Mouse (Mus musculus) midbrain, embryonic 15.5 days (tissue): ENCODE measurements around the gene Gm20388. TPM values are rescaled to one million over a fixed set of nuclear protein-coding genes. Genes with fewer than 3 reads are reported as not detected.

ENCODE experiments used
- ATAC-seq: fragments of 200-750 bp; cut with Nextera tagmentation; replicated peaks from 2 replicates; pipeline ENCODE4 v1.8.0; 2017; ENCODE audit warnings: moderate TSS enrichment
- H3K27ac ChIP-seq: fragments of 300-500 bp; sonication (generic); 2 replicates; pipeline ENCODE4 v1.5.1; 2015; ENCODE audit warnings: mild to moderate bottlenecking, inconsistent platforms
- H3K27me3 ChIP-seq: fragments of 300-500 bp; sonication (generic); replicated peaks from 2 replicates; pipeline ENCODE4 v1.6.1; 2015; ENCODE audit warnings: inconsistent platforms
- H3K36me3 ChIP-seq: fragments of 300-500 bp; sonication (generic); replicated peaks from 2 replicates; pipeline ENCODE4 v1.6.1; 2015; ENCODE audit warnings: inconsistent platforms
- H3K4me1 ChIP-seq: fragments of 300-500 bp; sonication (generic); 2 replicates; pipeline ENCODE4 v1.6.1; 2015; ENCODE audit warnings: inconsistent platforms
- H3K4me2 ChIP-seq: fragments of 300-500 bp; sonication (generic); 2 replicates; pipeline ENCODE4 v1.6.1; 2015; ENCODE audit warnings: inconsistent platforms, mild to moderate bottlenecking, moderate library complexity
- H3K4me3 ChIP-seq: fragments of 300-500 bp; sonication (generic); 2 replicates; pipeline ENCODE4 v1.5.1; 2015; ENCODE audit warnings: mild to moderate bottlenecking, inconsistent platforms
- H3K9ac ChIP-seq: fragments of 300-500 bp; sonication (generic); 2 replicates; pipeline ENCODE4 v1.6.1; 2015; ENCODE audit warnings: mild to moderate bottlenecking, inconsistent platforms
- H3K9me3 ChIP-seq: fragments of 300-500 bp; sonication (generic); 2 replicates; pipeline ENCODE4 v1.6.1; 2016; ENCODE audit warnings: inconsistent platforms
- WGBS: fragments of 180-500 bp; shearing (Covaris S2); methylation state at CpG from one replicate; pipeline ENCODE4 v1.1.7; 2015; ENCODE audit warnings: mixed read lengths; 5-methylcytosine and 5-hydroxymethylcytosine counted together
- polyA plus RNA-seq: library from polyadenylated mRNA; unstranded; fragments of >200 nt; fragmentation: Nextera tagmentation; extraction: Ambion mirVana; gene quantifications from 2 replicates; pipeline ENCODE4 v1.2.1, GENCODE M21; 2015

Gene Gm20388
- polyA plus RNA-seq, 1 experiment from 2014 or later, result 5.6 TPM

DNA sequence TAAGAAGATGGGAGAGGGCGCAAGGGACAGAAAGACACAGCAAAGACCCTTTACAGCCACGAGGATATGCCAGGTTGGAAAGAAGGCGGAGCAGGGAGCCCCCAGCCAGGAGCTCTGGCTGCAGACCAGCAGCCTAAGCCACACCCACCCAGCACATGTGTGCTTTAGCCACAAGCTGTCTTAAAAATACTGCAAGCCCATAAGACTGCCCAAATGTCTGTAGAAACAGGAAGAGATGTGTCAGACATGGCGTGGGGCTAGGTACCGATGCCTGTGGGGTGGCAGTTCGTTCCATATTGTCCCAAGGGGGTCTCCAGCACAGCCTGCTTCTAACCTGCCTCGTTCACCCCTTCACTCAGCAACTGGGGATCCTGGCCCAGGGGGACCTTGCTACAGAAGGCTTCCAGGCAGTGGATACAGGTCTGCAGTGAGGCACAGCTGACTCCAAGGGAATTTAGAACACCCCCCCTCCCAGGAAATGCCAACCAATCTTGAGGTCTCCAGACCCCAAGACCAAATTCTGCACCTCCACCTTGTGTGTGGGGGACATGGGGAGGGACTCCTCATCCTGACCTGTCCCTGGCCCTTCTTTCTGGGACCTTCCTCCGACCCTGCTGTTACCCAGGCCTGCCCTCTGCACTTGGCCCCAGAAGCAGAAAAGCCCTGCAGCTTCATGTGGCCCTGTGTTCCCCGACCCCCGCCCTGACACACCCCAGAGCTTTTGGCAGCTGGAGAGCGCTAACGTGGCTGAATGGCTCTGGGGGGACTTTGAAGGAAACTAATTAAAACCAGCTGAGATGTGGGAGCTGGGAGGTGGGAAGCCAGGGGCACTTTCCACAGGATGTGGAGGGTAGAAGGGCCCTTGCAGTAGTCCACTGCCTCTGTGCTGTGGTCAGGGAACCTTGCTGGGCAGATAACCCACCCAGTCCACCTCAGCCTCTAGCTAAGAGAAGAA, 2335.9 kb downstream of the Gm20388 start:
- H3K9ac ChIP-seq, result no peak overlapping the region
- ATAC-seq, result no peak
- no peak overlapping the region for H3K4me3 ChIP-seq
- no peaks in the 10 kb centered on the region for H3K4me1 ChIP-seq
- no peaks in the 10 kb centered on the region for H3K9me3 ChIP-seq
- H3K27me3 ChIP-seq, result no peaks in the 10 kb centered on the region
- H3K27ac ChIP-seq, result no peak overlapping the region
- no peaks in the 10 kb centered on the region for H3K36me3 ChIP-seq
- H3K4me2 ChIP-seq, result no peak overlapping the region
- 49% methylated on average over 12 of the region's 12 CpGs for WGBS

DNA sequence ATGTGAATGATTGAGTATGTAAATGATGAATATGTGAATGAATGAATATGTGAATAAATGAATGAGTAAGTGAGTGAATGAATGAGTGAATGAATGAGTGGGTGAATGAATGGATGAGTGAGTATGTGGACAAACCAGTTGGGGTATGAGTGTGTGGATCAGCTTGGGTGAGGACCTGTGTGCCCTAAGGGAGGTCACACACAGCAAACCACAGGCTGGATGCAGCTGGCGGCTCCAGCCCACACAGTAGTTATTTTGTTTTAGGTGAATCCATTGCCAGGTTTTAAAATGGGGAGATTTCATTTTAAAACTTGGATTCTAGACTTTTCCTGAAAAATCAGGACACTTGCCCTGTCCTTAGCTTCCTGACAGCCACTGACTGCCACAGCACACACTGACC, 2341.1 kb downstream of the Gm20388 start:
- no peak for ATAC-seq
- no peak overlapping the region for H3K4me3 ChIP-seq
- no peaks in the 10 kb centered on the region for H3K4me1 ChIP-seq
- H3K27me3 ChIP-seq, result no peaks in the 10 kb centered on the region
- no peak overlapping the region for H3K27ac ChIP-seq
- no peak overlapping the region for H3K4me2 ChIP-seq
- H3K9ac ChIP-seq, result no peak overlapping the region
- no peaks in the 10 kb centered on the region for H3K36me3 ChIP-seq
- 100% methylated on average over 1 of the region's 1 CpGs for WGBS
- no peaks in the 10 kb centered on the region for H3K9me3 ChIP-seq

DNA sequence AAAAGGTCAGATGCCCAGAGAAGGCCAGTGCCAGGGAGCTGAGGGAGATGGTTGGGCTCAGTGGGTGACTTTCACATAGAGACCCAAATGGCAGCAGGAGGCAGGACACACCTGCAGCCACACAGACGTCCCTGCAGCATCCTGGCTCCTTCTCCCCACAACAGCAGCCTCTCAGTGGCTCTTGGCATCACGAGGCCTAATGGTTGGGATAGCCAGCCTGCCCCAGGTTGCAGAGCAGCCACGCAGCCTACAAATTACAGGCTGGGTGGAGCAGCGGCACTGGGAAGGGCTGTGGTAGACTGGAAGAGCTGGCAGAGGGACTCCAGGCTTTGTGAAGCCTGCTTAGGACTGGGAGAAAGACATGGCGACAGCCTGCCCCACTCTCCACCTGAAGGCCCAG, 2341.7 kb downstream of the Gm20388 start:
- Histone ChIP-seq H3K27ac (no peak overlapping the region), H3K4me2 (no peak overlapping the region), H3K9me3 (no peaks in the 10 kb centered on the region), H3K27me3 (no peaks in the 10 kb centered on the region), H3K4me3 (no peak overlapping the region), H3K9ac (no peak overlapping the region), H3K36me3 (no peaks in the 10 kb centered on the region), H3K4me1 (no peaks in the 10 kb centered on the region)
- 64% methylated on average over 5 of the region's 5 CpGs for WGBS
- ATAC-seq, result no peak

DNA sequence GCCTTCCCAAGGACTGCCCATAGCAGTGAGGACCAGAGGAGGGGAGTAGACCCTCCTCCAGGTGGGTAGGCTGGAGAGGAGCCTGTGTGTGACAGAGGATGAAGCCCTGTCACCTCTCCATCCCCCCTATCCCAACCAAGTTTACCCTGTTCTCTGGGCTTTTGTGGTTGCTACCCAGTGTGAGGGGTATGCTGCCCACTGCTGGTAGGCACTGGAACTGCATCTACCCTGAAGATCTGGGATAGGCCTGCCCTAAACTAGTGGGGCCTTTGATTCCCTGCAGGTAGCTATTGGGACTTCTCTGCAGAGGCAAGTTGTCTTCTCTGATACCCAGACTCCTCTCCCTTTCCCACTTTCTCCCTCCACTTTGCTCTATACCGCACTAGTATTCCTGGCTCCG, 2348.7 kb downstream of the Gm20388 start:
- Histone ChIP-seq H3K27ac (no peak overlapping the region), H3K4me2 (no peak overlapping the region), H3K27me3 (no peaks in the 10 kb centered on the region), H3K9me3 (no peaks in the 10 kb centered on the region), H3K4me1 (0 out of 2 replicates have a peak, but pooled peaks cover 1% of the 10 kb centered on the region), H3K36me3 (no peaks in the 10 kb centered on the region), H3K4me3 (no peak overlapping the region), H3K9ac (no peak overlapping the region)
- no peak for ATAC-seq
- 44% methylated on average over 2 of the region's 2 CpGs for WGBS

DNA sequence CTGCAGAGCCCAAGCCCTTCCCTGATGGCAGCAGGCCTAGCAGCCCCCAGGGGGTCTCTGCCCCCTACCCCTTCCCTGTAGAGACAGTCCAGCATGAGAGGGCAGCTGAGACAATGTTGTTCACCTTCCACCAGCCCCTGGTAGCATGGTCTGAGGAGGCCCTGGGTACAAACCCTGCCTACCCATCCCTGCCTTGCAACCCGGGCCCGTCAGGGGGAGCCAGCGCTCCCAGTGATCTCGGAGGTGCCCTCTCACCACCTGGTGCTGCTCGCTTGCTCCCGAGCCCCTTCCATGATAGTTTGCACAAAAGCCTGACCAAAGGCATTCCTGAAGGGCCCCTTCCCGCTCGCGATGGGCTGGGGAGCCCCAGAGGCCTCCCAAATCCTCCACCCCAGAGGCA, 2350.1 kb downstream of the Gm20388 start:
- no peaks in the 10 kb centered on the region for H3K36me3 ChIP-seq
- no peak overlapping the region for H3K4me3 ChIP-seq
- no peaks in the 10 kb centered on the region for H3K9me3 ChIP-seq
- 40% methylated on average over 9 of the region's 9 CpGs for WGBS
- H3K4me2 ChIP-seq, result no peak overlapping the region
- H3K27ac ChIP-seq, result no peak overlapping the region
- no peak for ATAC-seq
- 0 out of 2 replicates have a peak, but pooled peaks cover 3% of the 10 kb centered on the region for H3K4me1 ChIP-seq
- no peaks in the 10 kb centered on the region for H3K27me3 ChIP-seq
- no peak overlapping the region for H3K9ac ChIP-seq

DNA sequence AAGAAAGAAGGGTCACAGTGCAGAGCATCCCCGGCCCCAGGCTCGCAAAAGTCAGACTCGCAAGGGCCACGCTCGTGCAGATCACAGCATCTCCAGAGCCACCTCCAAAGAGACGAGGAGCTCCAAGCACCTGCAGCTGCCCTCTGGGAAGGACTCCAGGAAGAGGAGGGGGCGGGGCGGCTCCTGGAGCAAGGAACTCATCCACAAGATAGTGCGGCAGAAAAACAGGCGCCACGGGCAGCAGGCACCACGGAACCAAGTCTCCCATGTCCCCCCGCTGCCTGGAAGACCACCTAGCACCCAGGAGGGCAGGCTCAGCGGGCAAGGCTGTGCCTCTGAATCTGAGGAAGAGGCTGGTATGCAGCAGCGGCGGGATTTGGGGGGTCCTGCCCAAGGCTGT, 2352.2 kb downstream of the Gm20388 start:
- H3K9ac ChIP-seq, result no peak overlapping the region
- no peaks in the 10 kb centered on the region for H3K27me3 ChIP-seq
- H3K4me1 ChIP-seq, result 0 out of 2 replicates have a peak, but pooled peaks cover 6% of the 10 kb centered on the region
- no peak overlapping the region for H3K27ac ChIP-seq
- H3K4me3 ChIP-seq, result no peak overlapping the region
- no peaks in the 10 kb centered on the region for H3K36me3 ChIP-seq
- no peaks in the 10 kb centered on the region for H3K9me3 ChIP-seq
- WGBS, result 68% methylated on average over 16 of the region's 16 CpGs
- ATAC-seq, result no peak
- H3K4me2 ChIP-seq, result no peak overlapping the region

DNA sequence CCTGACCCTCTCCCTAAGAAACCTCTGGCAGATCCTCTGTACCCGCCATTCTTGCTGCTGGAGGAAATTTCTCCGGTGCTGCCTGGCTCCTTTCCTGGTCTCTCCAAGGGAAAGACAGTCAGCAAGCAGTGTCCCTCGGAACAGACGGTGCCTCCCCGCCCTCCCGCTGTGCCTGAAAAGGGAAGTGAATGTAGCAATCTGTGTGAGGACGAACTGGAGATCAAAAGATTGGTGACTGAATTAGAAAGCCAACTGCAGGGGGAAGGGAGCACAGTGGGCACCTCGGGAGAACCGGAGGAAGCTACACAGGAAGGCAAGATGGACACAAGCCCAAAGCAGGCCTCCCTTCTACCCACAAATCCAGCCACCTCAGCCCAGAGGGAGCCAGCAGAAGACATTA, 2353.6 kb downstream of the Gm20388 start:
- no peak for ATAC-seq
- Histone ChIP-seq H3K36me3 (no peaks in the 10 kb centered on the region), H3K9me3 (no peaks in the 10 kb centered on the region), H3K4me1 (peaks cover 13% of the 10 kb centered on the region), H3K27ac (no peak overlapping the region), H3K4me2 (no peak overlapping the region), H3K9ac (no peak overlapping the region), H3K4me3 (no peak overlapping the region), H3K27me3 (no peaks in the 10 kb centered on the region)
- WGBS, result 27% methylated on average over 9 of the region's 9 CpGs

DNA sequence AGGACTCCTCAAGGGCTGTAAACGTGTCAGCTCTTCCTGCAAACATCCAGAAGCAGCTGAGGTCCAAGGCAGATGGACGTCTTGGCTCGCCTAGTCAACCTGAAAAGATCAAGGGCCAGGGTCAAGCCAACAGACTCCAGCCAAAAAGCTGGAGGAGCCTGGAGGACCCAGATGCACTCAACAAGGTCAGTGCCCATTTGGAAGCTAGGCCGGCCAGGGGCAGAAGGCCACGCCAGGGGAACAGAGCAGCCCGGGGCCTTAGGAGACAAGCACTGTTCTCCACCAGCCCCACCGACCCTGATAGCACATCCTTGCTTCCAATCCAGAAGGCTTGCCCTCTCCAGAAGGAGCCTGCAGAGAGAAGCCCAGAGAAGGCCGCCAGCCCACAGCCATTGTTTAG, 2354.9 kb downstream of the Gm20388 start:
- Histone ChIP-seq H3K36me3 (no peaks in the 10 kb centered on the region), H3K27ac (no peak overlapping the region), H3K9ac (no peak overlapping the region), H3K9me3 (no peaks in the 10 kb centered on the region), H3K27me3 (peaks cover 5% of the 10 kb centered on the region; the same call in 1 of the 2 replicates), H3K4me2 (no peak overlapping the region), H3K4me1 (peaks cover 19% of the 10 kb centered on the region), H3K4me3 (no peak overlapping the region)
- 88% methylated on average over 8 of the region's 8 CpGs for WGBS
- ATAC-seq, result no peak

DNA sequence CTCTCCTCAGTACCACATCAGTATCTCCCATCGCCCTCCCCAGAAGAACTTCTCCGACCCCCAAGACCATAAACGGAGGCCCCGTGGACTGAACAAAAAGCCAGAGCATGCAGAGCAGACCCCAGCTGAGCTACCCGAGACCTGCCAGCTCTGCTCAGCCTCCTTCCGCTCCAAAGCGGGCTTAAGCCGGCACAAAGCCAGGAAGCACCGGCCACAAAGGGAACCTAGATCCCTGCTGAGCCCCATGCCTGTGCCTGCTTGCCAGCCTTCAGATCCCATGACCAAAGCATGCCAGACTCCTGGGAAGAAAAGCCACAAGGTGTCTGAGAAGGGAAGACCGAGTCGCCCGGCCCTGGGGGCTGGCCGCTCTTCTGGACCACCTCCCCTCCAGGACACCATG, 2356.2 kb downstream of the Gm20388 start:
- no peak overlapping the region for H3K4me2 ChIP-seq
- peaks cover 19% of the 10 kb centered on the region for H3K4me1 ChIP-seq
- H3K36me3 ChIP-seq, result no peaks in the 10 kb centered on the region
- H3K4me3 ChIP-seq, result no peak overlapping the region
- no peak for ATAC-seq
- WGBS, result 18% methylated on average over 13 of the region's 13 CpGs
- no peak overlapping the region for H3K9ac ChIP-seq
- peaks cover 11% of the 10 kb centered on the region; the same call in 1 of the 2 replicates for H3K27me3 ChIP-seq
- H3K9me3 ChIP-seq, result no peaks in the 10 kb centered on the region
- no peak overlapping the region for H3K27ac ChIP-seq

DNA sequence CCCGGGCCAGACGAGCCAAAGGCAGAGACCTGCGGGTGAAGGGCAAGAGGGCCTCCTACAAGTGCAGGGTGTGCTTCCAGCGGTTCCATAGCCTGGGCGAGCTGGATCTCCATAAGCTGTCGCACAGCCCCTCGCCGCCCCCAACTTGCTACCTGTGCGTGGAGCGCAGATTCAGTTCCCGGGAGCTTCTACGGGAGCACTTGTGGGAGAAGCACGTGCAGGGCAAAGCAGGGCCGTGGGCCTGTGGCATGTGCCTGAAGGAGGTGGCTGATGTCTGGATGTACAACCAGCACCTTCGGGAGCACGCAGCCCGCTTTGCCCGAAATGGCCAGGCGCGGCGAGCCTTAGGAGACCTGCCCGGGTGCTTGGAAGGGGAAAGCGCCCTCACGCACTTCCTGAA, 2358.2 kb downstream of the Gm20388 start:
- no peak for ATAC-seq
- 55% methylated on average over 24 of the region's 24 CpGs for WGBS

DNA sequence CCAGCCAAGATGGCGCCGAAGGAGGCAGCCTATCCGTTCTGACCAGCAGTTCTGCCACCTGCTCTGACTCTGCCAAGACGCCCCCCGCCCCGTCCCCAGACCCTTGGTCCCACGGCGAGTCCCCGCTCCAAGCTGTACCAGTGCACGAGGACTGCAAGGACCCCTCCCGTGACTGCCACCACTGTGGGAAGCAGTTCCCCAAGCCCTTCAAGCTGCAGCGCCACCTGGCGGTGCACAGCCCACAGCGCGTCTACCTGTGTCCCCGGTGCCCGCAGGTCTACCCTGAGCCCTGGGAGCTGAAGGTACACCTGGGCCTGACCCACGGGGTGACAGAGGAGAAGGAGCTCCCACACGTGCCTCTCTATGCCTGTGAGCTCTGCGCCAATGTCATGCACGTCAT, 2358.8 kb downstream of the Gm20388 start:
- peak overlapping the region; percentile 35 for H3K9ac ChIP-seq
- peaks cover 11% of the 10 kb centered on the region; the same call in 1 of the 2 replicates for H3K27me3 ChIP-seq
- H3K36me3 ChIP-seq, result no peaks in the 10 kb centered on the region
- peak; percentile 59 for ATAC-seq
- WGBS, result 8% methylated on average over 21 of the region's 21 CpGs
- no peaks in the 10 kb centered on the region for H3K9me3 ChIP-seq
- peak overlapping the region; percentile 68 for H3K4me2 ChIP-seq
- peaks cover 22% of the 10 kb centered on the region for H3K4me1 ChIP-seq
- peak overlapping the region; percentile 41 for H3K4me3 ChIP-seq
- no peak overlapping the region for H3K27ac ChIP-seq

More for the DNA sequence above, 2358.2 kb downstream of the Gm20388 start:
- Histone ChIP-seq H3K4me3 (peak overlapping the region; percentile 41), H3K4me1 (peaks cover 24% of the 10 kb centered on the region), H3K36me3 (no peaks in the 10 kb centered on the region), H3K9me3 (no peaks in the 10 kb centered on the region), H3K27me3 (peaks cover 11% of the 10 kb centered on the region; the same call in 1 of the 2 replicates), H3K27ac (no peak overlapping the region), H3K9ac (peak overlapping the region; percentile 35), H3K4me2 (peak overlapping the region; percentile 68)

DNA sequence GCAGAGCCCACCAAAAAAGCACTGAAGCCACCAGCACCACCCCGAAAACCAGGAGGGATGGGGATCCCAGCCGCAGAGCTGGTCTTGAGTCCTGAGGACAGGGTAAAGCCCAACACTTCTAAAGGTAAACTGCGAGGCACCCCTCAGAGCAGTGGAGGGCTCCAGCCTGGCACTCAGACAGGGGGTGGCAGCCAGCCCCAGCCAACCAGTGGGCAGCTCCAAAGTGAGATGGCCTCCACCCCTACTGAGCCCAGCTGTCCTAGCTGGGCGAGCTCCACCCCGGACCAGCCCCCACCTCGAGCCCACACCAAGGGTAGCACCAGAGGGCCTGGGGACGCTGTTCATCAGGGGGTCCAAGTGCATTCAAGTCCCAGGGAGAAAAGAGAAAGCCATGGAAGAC, 2359.9 kb downstream of the Gm20388 start:
- H3K4me1 ChIP-seq, result peaks cover 22% of the 10 kb centered on the region
- no peak overlapping the region for H3K4me2 ChIP-seq
- no peaks in the 10 kb centered on the region for H3K9me3 ChIP-seq
- no peak overlapping the region for H3K27ac ChIP-seq
- H3K36me3 ChIP-seq, result no peaks in the 10 kb centered on the region
- H3K27me3 ChIP-seq, result peaks cover 11% of the 10 kb centered on the region; the same call in 1 of the 2 replicates
- no peak for ATAC-seq
- no peak overlapping the region for H3K4me3 ChIP-seq
- 77% methylated on average over 7 of the region's 7 CpGs for WGBS
- no peak overlapping the region for H3K9ac ChIP-seq

DNA sequence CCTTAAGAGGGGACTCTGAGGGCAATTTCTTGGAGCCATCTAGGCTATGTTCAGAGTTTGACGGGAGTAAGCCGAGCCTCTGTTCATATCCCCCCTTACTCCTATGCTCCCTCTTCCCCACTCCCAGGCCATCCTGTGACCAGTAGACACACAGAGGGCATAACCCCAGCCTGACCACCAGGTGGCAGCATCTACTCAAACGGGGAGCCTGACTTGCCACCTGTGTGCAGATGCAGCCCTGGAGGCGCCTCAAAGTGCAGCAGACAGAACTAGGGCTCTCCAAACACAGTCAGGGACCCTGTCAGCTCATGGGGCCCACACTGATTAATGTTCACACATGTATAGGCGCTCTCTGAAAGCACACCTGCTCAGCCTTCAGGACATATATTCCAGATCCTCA, 2362.5 kb downstream of the Gm20388 start:
- no peaks in the 10 kb centered on the region for H3K9me3 ChIP-seq
- peak; percentile 48 for ATAC-seq
- no peak overlapping the region for H3K4me2 ChIP-seq
- peaks cover 18% of the 10 kb centered on the region for H3K4me1 ChIP-seq
- no peak overlapping the region for H3K4me3 ChIP-seq
- no peak overlapping the region for H3K27ac ChIP-seq
- WGBS, result 8% methylated on average over 5 of the region's 5 CpGs
- H3K27me3 ChIP-seq, result peaks cover 11% of the 10 kb centered on the region; the same call in 1 of the 2 replicates
- H3K9ac ChIP-seq, result no peak overlapping the region
- H3K36me3 ChIP-seq, result no peaks in the 10 kb centered on the region
